In the genomic region with DNA sequence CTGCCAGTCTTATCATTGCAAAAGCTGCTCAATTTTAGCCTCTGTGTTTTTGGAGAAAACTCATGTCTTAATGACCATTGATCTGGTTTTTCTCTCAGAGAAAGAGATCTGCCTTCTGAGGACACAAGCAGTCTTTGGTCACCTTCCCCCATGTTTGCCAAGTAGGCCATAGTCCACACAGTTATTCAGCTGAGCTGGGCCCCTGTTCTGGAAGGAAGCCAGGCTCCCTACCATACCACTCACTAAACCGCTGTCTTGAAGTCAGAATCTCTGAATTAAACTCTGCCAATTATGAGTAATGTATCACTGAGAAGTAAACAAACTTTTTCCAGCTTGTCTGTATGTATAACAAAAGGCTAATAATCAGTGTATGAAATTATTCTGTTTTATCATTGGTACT, we compare ENCODE assay signal across 24 mouse cellular contexts. TPM values are rescaled to one million over a fixed set of nuclear protein-coding genes. Genes with fewer than 3 reads are reported as not detected.
DNase-seq lines count a peak whose midpoint lies in the region; ATAC-seq and TF ChIP-seq lines count a peak whose summit lies in the region.
"Had no signal": no experiment of that assay in that cellular context is flagged by ENCODE, and none has a peak within 500 bp of the region (broad histone marks: within the 10 kb centered on the region; RNA-seq: fewer than 3 reads in every experiment).

No protein-coding gene starts in this region.

- no peaks in the 10 kb centered on the region for H3K9me3 ChIP-seq in lung, embryonic 14.5 days (ENCODE audit: low read depth, low read length)
- no peaks in the 10 kb centered on the region for H3K9me3 ChIP-seq in intestine, postnatal 0 days (ENCODE audit: control insufficient read depth)
- H3K9me3 ChIP-seq: heart, embryonic 15.5 days; liver, embryonic 13.5 days; midbrain, embryonic 10.5 days had no signal

- no peaks in the 10 kb centered on the region for H3K4me1 ChIP-seq in lung, embryonic 14.5 days (ENCODE audit: insufficient read depth)
- peaks cover 14% of the 10 kb centered on the region; the same call in 1 of the 2 replicates for H3K4me1 ChIP-seq in intestine, postnatal 0 days (replicated peaks; ENCODE audit: control insufficient read depth, insufficient read depth, low read length)
- H3K4me1 ChIP-seq: heart, embryonic 15.5 days; liver, embryonic 13.5 days; midbrain, embryonic 10.5 days had no signal

- TF ChIP-seq CTCF in lung, embryonic 14.5 days (IDR thresholded peaks at IDR 0.05; ENCODE audit: low read depth) = no peak
- no peak for TF ChIP-seq CTCF in intestine, postnatal 0 days (IDR thresholded peaks at IDR 0.05; ENCODE audit: low read depth)

- H3K36me3 ChIP-seq in lung, embryonic 14.5 days (ENCODE audit: insufficient read depth) = no peaks in the 10 kb centered on the region
- no peaks in the 10 kb centered on the region for H3K36me3 ChIP-seq in intestine, postnatal 0 days (ENCODE audit: control insufficient read depth, insufficient read depth)
- H3K36me3 ChIP-seq: heart, embryonic 15.5 days; liver, embryonic 13.5 days; midbrain, embryonic 10.5 days had no signal

- no peak overlapping the region for H3K4me2 ChIP-seq in lung, embryonic 14.5 days
- no peak overlapping the region for H3K4me2 ChIP-seq in intestine, postnatal 0 days (replicated peaks; ENCODE audit: low read depth)
- H3K4me2 ChIP-seq: heart, embryonic 15.5 days; hindbrain, embryonic 14.5 days; liver, embryonic 13.5 days had no signal

- 47% methylated on average over 1 of the region's 1 CpGs for WGBS in lung, embryonic 14.5 days
- WGBS in intestine, postnatal 0 days = 17% methylated on average over 1 of the region's 1 CpGs

- H3K27me3 ChIP-seq in lung, embryonic 14.5 days (ENCODE audit: insufficient read depth, low read length) = no peaks in the 10 kb centered on the region
- no peaks in the 10 kb centered on the region for H3K27me3 ChIP-seq in intestine, postnatal 0 days (replicated peaks; ENCODE audit: control insufficient read depth, insufficient read depth, low read length)
- H3K27me3 ChIP-seq: heart, embryonic 15.5 days; liver, embryonic 13.5 days had no signal

- no peak overlapping the region for H3K4me3 ChIP-seq in lung, embryonic 14.5 days (ENCODE audit: low read depth, low read length)
- no peak overlapping the region for H3K4me3 ChIP-seq in intestine, postnatal 0 days (ENCODE audit: low read depth, low read length)
- H3K4me3 ChIP-seq: heart, adult 2 months; heart, embryonic 15.5 days; left cerebral cortex, adult 2 months; liver, embryonic 13.5 days; midbrain, embryonic 10.5 days had no signal

- ATAC-seq in lung, embryonic 14.5 days (ENCODE audit: insufficient read depth) = peak; percentile 66
- peak; percentile 63; the same call in 1 of the 2 replicates for ATAC-seq in intestine, postnatal 0 days
- no peak for ATAC-seq in erythroid progenitor cell, adult 5-6 weeks (replicated peaks; ENCODE audit: low FRiP score, poor library complexity, severe bottlenecking)
- ATAC-seq: activated CD4-positive, CD25-positive, alpha-beta regulatory T cell, adult 4 months; forebrain, postnatal 0 days; inflammation-experienced regulatory T-cells, adult 6 months; lung, postnatal 0 days; midbrain, embryonic 16.5 days had no signal

- no peak overlapping the region for H3K9ac ChIP-seq in lung, embryonic 14.5 days
- H3K9ac ChIP-seq in intestine, postnatal 0 days (ENCODE audit: low read depth, low read length) = no peak overlapping the region
- H3K9ac ChIP-seq: forebrain, postnatal 0 days; heart, embryonic 15.5 days; hindbrain, embryonic 14.5 days; liver, embryonic 13.5 days had no signal

- DNase-seq in lung, embryonic 14.5 days = peak; percentile 47
- no peak for DNase-seq in lung, postnatal 25 days (ENCODE audit: low spot score)
- peak; percentile 80 for DNase-seq in kidney, postnatal 14 days
- no peak for DNase-seq in layer of hippocampus, adult 9-10 months (ENCODE audit: low spot score)
- no peak for DNase-seq in right cerebral cortex, postnatal 14 days
- DNase-seq: adrenal gland, postnatal 10 days; cerebellum, adult 18-20 months; cerebellum, postnatal 14 days; forebrain, postnatal 0 days; gastrocnemius, postnatal 25 days; heart, adult 2 months; heart, postnatal 36 days; liver, embryonic 13.5 days had no signal

- no peak overlapping the region for H3K27ac ChIP-seq in lung, embryonic 14.5 days (ENCODE audit: low read depth)
- peak overlapping the region; percentile 21; the same call in 1 of the 2 replicates for H3K27ac ChIP-seq in intestine, postnatal 0 days (ENCODE audit: low read depth, low read length)
- H3K27ac ChIP-seq: heart, adult 2 months; heart, embryonic 15.5 days; hindbrain, embryonic 14.5 days; left cerebral cortex, adult 2 months; liver, embryonic 13.5 days; midbrain, embryonic 10.5 days; stomach, postnatal 0 days had no signal

RNA-seq across cellular contexts. Expression of a gene that starts 52.1 kb away (rescaled TPM):
- 2.5 and 2.7 TPM in 2 replicates for polyA plus RNA-seq in lung, embryonic 14.5 days (2014; fragmentation: Nextera tagmentation; extraction: Ambion mirVana)
- 7.3 and 9.0 TPM in 2 replicates for polyA plus RNA-seq in intestine, postnatal 0 days (2015; fragmentation: Nextera tagmentation; extraction: Ambion mirVana)
- not detected in 2 replicates for total RNA-seq in erythroid progenitor cell, adult 5-6 weeks (2015; ENCODE audit: low replicate concordance)
- 0.38 and 0.90 TPM in 2 replicates for total RNA-seq in erythroid progenitor cell, adult 5-6 weeks (2017; ENCODE audit: low replicate concordance)

Comparison
In these comparisons a context has a peak if more than half of its experiments do, and no peak if none do; other contexts are left out.
1. DNase-seq: peak in lung, embryonic 14.5 days (single experiment) and kidney, postnatal 14 days (single experiment); none in lung, postnatal 25 days (single experiment), layer of hippocampus, adult 9-10 months (single experiment) and right cerebral cortex, postnatal 14 days (single experiment).